Mouse (Mus musculus) myocyte (in vitro differentiated cells): ENCODE measurements around the gene Cdhr3. TPM values are rescaled to one million over a fixed set of nuclear protein-coding genes. Genes with fewer than 3 reads are reported as not detected.

ENCODE experiments used
- H3K27me3 ChIP-seq: one replicate; pipeline ENCODE4 v1.6.1; 2011; ENCODE audit not compliant: control insufficient read depth, insufficient read depth, insufficient read length
- H3K36me3 ChIP-seq: one replicate; pipeline ENCODE4 v1.6.1; 2011; ENCODE audit not compliant: control insufficient read depth, insufficient read depth
- H3K4me2 ChIP-seq: one replicate; pipeline ENCODE4 v1.6.1; 2011; ENCODE audit warnings: low read depth, control low read depth
- H3K4me3 ChIP-seq: one replicate; pipeline ENCODE4 v1.5.1; 2011; ENCODE audit warnings: mild to moderate bottlenecking, control low read depth, moderate library complexity
- H3K79me2 ChIP-seq: one replicate; pipeline ENCODE4 v1.6.1; 2011; ENCODE audit not compliant: control insufficient read depth, insufficient read depth
- H3ac ChIP-seq: one replicate; pipeline ENCODE4 v1.6.1; 2011; ENCODE audit not compliant: control insufficient read depth, insufficient read length
- CEBPB ChIP-seq: IDR thresholded peaks from 2 replicates; pipeline ENCODE4 v1.6.1; 2011; ENCODE audit warnings: mild to moderate bottlenecking, moderate library complexity; ENCODE audit not compliant: poor library complexity, insufficient read depth, severe bottlenecking
- E2F4 ChIP-seq: IDR thresholded peaks from one replicate; pipeline ENCODE4 v1.6.1; 2011; ENCODE audit warnings: mild to moderate bottlenecking, control low read depth, moderate library complexity; ENCODE audit not compliant: insufficient read depth
- MAX ChIP-seq: IDR thresholded peaks from one replicate; pipeline ENCODE4 v1.6.1; 2011; ENCODE audit warnings: low read depth, mild to moderate bottlenecking, control low read depth
- MYOD1 ChIP-seq, 3 experiments: IDR thresholded peaks; one replicate each; pipeline ENCODE4 v1.6.1; 2011; ENCODE audit warnings: control low read depth in 2 of 3, low read depth in 2 of 3, mild to moderate bottlenecking in 2 of 3, moderate library complexity in 1 of 3; ENCODE audit not compliant: insufficient read length in 2 of 3, control insufficient read depth in 1 of 3
- MYOG ChIP-seq, 3 experiments: IDR thresholded peaks; one replicate each; pipeline ENCODE4 v1.6.1; 2011; ENCODE audit warnings: control low read depth in 2 of 3, low read depth in 2 of 3, mild to moderate bottlenecking in 2 of 3; ENCODE audit not compliant: insufficient read length in 2 of 3, control insufficient read depth in 1 of 3, insufficient read depth in 1 of 3
- POLR2A ChIP-seq: IDR thresholded peaks from one replicate; pipeline ENCODE4 v1.6.1; 2011; ENCODE audit warnings: low read depth, mild to moderate bottlenecking, control low read depth, moderate library complexity; ENCODE audit not compliant: insufficient read length
- POLR2AphosphoS2 ChIP-seq: IDR thresholded peaks from one replicate; pipeline ENCODE4 v1.6.1; 2011; ENCODE audit warnings: low read depth, control low read depth; ENCODE audit not compliant: insufficient read length
- REST ChIP-seq: IDR thresholded peaks from one replicate; pipeline ENCODE4 v1.6.1; 2011; ENCODE audit warnings: mild to moderate bottlenecking, control low read depth, moderate library complexity; ENCODE audit not compliant: insufficient read depth, insufficient read length
- SRF ChIP-seq: IDR thresholded peaks from one replicate; pipeline ENCODE4 v1.6.1; 2011; ENCODE audit warnings: low read depth; ENCODE audit not compliant: control insufficient read depth, insufficient read length
- TCF12 ChIP-seq: IDR thresholded peaks from one replicate; pipeline ENCODE4 v1.6.1; 2011; ENCODE audit warnings: mild to moderate bottlenecking, control low read depth; ENCODE audit not compliant: poor library complexity, insufficient read depth, severe bottlenecking
- TCF3 ChIP-seq: IDR thresholded peaks from one replicate; pipeline ENCODE4 v1.6.1; 2011; ENCODE audit warnings: low read depth, control low read depth; ENCODE audit not compliant: insufficient read length
- USF1 ChIP-seq: IDR thresholded peaks from one replicate; pipeline ENCODE4 v1.6.1; 2011; ENCODE audit warnings: low read depth, mild to moderate bottlenecking, control low read depth, moderate library complexity
- polyA plus RNA-seq: library from polyadenylated mRNA; unstranded; fragments of >200 nt; fragmentation: generic; extraction: Trizol; gene quantifications from one replicate; pipeline ENCODE4 v1.2.1, GENCODE M21; 2012; ENCODE audit warnings: missing spikeins

The Cdhr3 gene
- polyA plus RNA-seq, 1 experiment = 0.04 TPM

- TF ChIP-seq MYOD1 (IDR thresholded peaks at IDR 0.05; ENCODE audit: control insufficient read depth in 1 of 3, insufficient read length in 2 of 3, low read depth in 2 of 3) = no peak
- TF ChIP-seq REST = peak; percentile 91
- TF ChIP-seq USF1 = no peak
- no peak for TF ChIP-seq SRF
- no peak for TF ChIP-seq POLR2A
- Histone ChIP-seq H3K36me3 (no peaks in the 10 kb centered on the region), H3K4me2 (no peak overlapping the region), H3K4me3 (no peak overlapping the region), H3K27me3 (peaks cover 14% of the 10 kb centered on the region), H3ac (no peak overlapping the region), H3K79me2 (no peaks in the 10 kb centered on the region)
Measured at GRCm38 (mm10) chr12:33084683-33085082, 8.0 kb downstream of the Cdhr3 start.

- no peaks in the 10 kb centered on the region for H3K36me3 ChIP-seq
- H3K79me2 ChIP-seq = no peaks in the 10 kb centered on the region
- peaks cover 16% of the 10 kb centered on the region for H3K27me3 ChIP-seq
- no peak overlapping the region for H3K4me3 ChIP-seq
- no peak overlapping the region for H3ac ChIP-seq
- no peak overlapping the region for H3K4me2 ChIP-seq
- TF ChIP-seq TCF3 = no peak
- TF ChIP-seq SRF = no peak
- no peak for TF ChIP-seq MYOG (IDR thresholded peaks at IDR 0.05; ENCODE audit: control insufficient read depth in 1 of 3, insufficient read depth in 1 of 3, insufficient read length in 2 of 3, low read depth in 2 of 3)
Measured at GRCm38 (mm10) chr12:33083362-33083761, 9.3 kb downstream of the Cdhr3 start.

GRCm38 (mm10) chr12:33076309-33076708, 16.4 kb downstream of the Cdhr3 start:
- H3K27me3 ChIP-seq = peaks cover 11% of the 10 kb centered on the region
- no peaks in the 10 kb centered on the region for H3K79me2 ChIP-seq
- TF ChIP-seq MYOG (IDR thresholded peaks at IDR 0.05; ENCODE audit: control insufficient read depth in 1 of 3, insufficient read depth in 1 of 3, insufficient read length in 2 of 3, low read depth in 2 of 3) (no peak), TCF3 (no peak), E2F4 (no peak), POLR2A (no peak), SRF (no peak), MYOD1 (IDR thresholded peaks at IDR 0.05; ENCODE audit: control insufficient read depth in 1 of 3, insufficient read length in 2 of 3, low read depth in 2 of 3) (no peak), POLR2AphosphoS2 (no peak), REST (no peak), USF1 (no peak), CEBPB (no peak), TCF12 (no peak), MAX (no peak)
- no peaks in the 10 kb centered on the region for H3K36me3 ChIP-seq
- no peak overlapping the region for H3K4me2 ChIP-seq
- no peak overlapping the region for H3K4me3 ChIP-seq
- no peak overlapping the region for H3ac ChIP-seq

- Histone ChIP-seq H3K4me3 (no peak overlapping the region), H3K4me2 (no peak overlapping the region), H3K27me3 (no peaks in the 10 kb centered on the region), H3ac (no peak overlapping the region), H3K36me3 (no peaks in the 10 kb centered on the region), H3K79me2 (no peaks in the 10 kb centered on the region)
- TF ChIP-seq POLR2A (no peak), SRF (no peak), MYOG (IDR thresholded peaks at IDR 0.05; ENCODE audit: control insufficient read depth in 1 of 3, insufficient read depth in 1 of 3, insufficient read length in 2 of 3, low read depth in 2 of 3) (no peak), USF1 (no peak), REST (no peak), MAX (no peak), CEBPB (no peak), MYOD1 (IDR thresholded peaks at IDR 0.05; ENCODE audit: control insufficient read depth in 1 of 3, insufficient read length in 2 of 3, low read depth in 2 of 3) (no peak), TCF12 (no peak), POLR2AphosphoS2 (no peak)
Measured at GRCm38 (mm10) chr12:33071901-33072672, 20.6 kb downstream of the Cdhr3 start.

GRCm38 (mm10) chr12:33068977-33069376, 23.7 kb downstream of the Cdhr3 start:
- Histone ChIP-seq H3ac (no peak overlapping the region), H3K27me3 (no peaks in the 10 kb centered on the region), H3K4me2 (no peak overlapping the region), H3K79me2 (no peaks in the 10 kb centered on the region), H3K36me3 (no peaks in the 10 kb centered on the region), H3K4me3 (no peak overlapping the region)
- TF ChIP-seq SRF (no peak), POLR2A (no peak)
